Mouse (Mus musculus) embryonic fibroblast, embryonic 13.5 days (primary cell): ENCODE measurements around the gene Pla2r1.

ENCODE experiments used
- CTCF ChIP-seq: IDR thresholded peaks from 2 replicates; pipeline ENCODE4 v1.5.1; 2011; ENCODE audit warnings: mild to moderate bottlenecking, control low read depth, low read length, moderate library complexity, borderline replicate concordance; ENCODE audit not compliant: insufficient read depth
- POLR2A ChIP-seq: IDR thresholded peaks from 2 replicates; pipeline ENCODE4 v1.6.1; 2011; ENCODE audit warnings: low read depth, mild to moderate bottlenecking, control low read depth, low read length, moderate library complexity

DNA sequence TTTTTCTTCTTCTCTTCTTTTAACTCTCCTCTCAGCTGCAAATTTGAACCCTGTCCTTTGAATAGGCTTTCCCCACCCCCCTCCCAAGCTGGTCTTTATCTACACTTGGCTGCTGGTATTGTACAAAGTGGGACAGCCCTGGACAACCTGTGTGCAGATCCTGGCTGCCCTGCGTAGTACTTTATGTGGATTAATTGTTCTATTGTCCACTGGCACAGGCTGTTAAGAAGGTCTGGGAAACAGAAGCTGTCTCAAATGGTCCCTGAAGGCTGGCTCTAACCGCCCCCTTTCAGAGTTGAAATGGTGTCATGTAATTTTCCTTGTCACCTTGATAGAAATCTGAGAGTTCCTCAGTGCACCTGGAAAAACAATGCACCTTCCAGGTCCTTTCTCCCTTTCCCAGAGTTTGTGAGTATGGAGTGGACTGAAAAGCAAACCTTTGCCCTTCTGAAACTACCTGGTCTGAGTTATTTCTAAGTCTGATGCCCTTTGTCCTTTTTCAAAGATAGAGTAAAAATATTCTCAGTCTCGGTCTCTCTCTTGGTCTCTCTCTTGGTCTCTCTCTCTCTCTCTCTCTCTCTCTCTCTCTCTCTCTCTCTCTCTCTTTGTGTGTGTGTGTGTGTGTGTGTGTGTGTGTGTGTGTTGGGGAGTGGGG, 101.9 kb downstream of the Pla2r1 start:
- TF ChIP-seq CTCF = no peak
- TF ChIP-seq POLR2A = no peak
